Mouse (Mus musculus): ENCODE measurements around the gene Smim6.

Smim6 gene

DNA sequence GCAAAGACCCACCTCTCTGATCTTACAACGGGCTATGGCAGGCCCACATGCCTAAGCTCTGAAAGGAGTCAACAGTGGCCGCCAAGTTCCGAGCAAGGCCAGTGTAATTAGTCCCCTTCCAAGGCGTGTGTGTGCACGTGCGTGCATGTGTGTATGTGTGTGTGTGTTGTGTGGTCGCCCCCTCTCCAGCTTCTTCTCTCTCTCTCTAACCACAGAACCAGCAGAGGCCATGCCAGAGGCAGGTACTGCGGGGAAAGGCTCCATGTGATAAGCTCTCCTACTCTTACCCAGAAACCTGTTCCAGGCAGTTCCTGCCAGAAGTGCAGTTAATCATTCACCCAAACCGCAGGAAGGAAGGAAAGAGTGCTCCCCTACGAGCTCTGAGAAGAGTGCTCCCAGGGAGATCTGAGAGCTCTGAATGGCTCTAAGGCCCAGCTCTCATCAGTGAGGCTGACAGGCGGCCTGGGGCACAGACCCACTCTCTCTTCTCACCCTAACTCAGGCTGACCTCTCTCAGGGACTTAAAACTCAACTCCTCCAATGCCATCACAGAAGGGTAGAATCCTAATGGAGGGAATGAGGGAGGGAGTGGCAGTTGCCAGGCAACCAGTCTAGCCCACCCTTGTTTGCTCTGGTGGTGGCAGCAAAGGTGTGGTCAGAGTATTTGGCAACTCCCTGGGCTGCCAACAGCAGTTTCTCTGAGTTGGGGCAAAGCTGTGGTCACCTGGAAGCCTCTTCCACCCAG, at the start of gene Smim6:
Gene Smim6 (plus strand): TSS at position 386 of the 745 bp plus-strand sequence.
- DNase-seq = no peak

DNA sequence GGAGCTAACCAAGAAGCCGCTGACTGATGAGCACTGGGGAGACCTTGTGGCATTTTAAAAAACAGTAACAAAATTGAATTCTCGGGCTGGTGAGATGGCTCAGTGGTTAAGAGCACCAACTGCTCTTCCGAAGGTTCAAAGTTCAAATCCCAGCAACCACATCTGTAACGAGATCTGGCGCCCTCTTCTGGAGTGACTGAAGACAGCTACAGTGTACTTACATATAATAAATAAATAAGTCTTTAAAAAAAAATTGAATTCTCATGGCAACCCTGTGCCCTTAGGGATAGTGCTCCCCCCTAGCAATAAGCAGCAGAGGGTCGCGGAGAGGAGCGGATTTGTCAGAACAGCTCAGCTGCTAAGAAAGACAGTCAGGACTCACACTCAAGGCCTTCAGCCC, 47.9 kb upstream of the Smim6 start:
- no peak for DNase-seq

DNA sequence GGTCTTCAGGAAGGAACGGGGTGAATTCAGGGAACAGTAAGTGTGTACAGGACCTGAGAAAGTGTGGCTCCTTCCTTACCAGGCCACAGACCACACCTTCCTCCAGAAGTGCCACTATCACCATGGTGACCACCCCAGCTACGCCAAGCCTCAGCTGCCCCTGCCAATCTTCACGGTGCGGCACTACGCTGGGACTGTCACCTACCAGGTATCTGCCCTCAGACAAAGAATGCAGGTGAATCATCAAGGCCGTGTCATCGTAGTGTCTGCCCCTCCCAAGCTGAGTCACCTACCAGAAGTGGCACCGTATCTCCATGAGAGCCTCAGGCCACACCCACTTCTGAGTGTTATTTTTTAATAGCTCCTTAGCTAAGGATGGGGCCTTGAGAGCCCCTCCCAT, 42.4 kb upstream of the Smim6 start:
- DNase-seq = no peak

DNA sequence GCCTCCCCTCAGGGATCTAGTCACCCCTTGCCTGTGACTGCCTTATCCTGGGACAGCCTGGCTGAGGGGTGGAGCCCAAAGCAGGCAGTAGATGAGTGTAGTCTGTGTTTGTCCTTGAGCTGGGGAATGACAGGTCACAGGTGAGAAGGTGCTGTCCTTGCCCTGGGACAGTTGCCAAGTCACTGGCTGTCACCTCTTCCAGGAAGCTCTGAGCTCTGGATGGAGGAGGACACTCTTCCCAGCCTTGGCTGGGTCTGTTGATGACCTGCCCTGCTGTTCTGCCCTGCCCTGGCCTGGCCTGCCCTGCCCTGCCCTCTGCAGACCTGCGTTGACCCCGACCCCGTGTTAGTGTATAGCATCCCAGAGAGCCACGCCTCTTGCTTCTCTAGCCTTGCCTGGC, 39.4 kb upstream of the Smim6 start:
- no peak for DNase-seq

DNA sequence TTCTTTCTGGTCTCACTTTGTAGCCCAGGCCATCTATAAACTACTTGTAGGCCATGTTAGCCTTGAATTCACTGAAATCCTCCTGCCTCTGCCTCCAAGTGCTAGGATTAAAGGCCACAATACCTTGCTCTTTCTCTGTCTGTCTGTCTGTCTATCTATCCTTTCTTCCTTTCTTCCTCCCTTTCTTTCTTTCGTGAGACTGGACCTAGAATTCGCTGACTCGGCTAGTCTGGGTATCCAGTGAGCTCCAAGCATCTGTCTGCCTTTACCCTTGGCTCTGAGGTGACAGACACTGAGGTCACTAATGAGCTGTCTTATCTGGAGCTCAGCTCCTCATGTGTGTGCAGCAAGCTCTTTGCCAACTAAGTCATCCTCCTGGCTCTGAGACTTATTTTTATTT, 35.9 kb upstream of the Smim6 start:
- no peak for DNase-seq

DNA sequence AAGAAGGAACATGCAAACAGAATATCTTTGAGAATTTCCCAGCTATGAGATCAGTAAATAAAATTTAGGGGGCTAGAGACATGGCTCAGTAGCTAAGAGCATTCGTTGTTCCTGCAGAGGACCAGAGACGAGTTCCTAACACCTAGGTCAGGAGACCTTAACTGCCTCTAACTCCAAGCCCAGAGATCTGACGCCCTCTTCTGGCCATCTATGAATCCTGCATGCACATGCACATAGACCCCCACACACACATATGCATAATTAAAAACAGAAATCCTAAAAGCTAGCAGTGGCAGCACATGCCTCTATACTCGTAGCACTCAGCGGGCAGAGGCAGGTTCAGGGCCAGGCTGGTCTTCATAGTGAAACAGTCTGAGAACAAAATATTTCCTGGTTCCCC, 35.4 kb upstream of the Smim6 start:
- no peak for DNase-seq

DNA sequence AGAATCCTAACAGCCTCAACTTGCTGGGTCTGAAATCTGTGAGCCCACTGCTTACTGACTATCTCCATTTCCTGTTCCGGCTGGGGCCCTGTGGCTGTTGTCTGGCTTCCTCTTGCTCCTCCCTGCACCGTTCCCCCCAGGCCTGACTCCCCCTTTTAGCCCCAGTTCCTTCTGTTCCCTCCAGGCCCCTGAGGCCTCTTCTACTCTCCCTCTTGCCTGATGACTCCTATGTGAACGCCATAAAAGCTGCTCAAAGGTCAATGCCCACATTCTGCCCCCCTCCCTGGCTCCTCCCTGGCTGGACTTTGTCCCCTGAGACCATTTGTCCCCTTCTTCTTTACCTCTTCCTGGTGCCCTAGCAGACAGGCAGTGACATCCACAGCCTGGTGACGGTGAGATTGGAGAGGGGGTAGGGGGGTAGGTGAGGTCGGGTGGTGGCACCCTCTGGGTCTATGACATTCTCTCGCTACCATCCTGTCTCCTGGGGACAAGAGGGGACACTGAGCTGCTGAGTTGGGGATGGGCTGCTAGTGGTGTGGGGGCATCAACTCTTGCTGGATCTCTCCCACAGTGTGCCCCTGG, 34.6 kb upstream of the Smim6 start:
- DNase-seq = no peak

DNA sequence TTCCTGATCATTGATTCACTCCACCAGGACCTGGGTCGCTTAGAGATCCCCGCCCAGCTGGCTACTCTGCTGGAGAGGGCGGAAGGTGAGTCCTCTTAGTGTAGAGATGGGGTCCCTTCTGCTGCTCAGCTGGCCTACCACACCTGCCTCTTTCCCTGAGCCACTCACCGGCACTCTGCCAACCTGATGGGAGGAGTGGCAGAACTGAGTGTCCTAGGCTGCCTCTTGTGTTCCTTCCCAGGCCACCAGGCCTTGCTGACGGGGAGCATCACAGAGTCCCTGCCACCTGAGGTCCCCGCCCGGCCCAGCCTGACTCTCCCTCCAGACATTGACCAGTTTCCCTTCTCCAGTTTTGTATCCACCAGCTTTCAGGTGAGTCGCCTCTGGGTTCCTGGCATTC, 33.7 kb upstream of the Smim6 start:
- no peak for DNase-seq

DNA sequence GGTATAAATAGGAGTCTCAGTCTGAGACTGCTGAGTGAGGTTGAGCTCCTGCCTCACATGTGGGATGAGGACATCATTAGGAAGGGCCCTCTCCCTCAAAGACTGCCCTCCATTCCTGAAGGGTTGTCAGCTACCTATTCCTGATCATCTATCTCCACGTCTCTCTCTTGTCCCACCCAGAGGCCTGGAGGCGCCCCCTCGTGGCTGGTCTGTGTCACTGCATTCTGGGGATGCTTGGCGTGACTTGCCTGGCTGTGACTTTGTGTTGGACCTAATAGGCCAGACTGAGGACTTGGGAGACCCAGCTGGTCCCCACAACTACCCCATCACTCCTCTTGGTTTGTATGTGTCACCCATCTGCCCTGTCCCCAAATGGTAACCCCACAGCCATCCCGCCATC, 30.8 kb upstream of the Smim6 start:
- DNase-seq = no peak

DNA sequence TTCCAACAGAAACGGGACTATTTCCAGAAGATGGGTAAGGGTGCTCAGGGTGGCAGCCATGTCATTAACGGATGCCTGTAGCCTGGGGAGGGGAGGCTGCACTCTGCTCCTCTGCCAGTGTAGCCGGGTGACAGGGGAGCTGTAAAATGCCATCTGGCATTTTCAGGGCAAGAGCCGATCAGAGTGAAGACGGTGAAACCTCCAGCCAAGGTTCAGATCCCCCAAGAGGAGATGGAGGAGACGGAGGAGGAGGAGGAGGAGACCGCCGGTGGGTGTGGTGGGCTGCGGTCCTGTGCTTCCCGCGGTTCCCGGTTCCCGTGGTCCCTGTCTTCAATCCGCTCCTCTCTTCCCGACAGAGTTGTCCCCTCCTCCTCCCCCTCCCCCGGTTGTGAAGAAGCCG, 28.6 kb upstream of the Smim6 start:
- DNase-seq = no peak

DNA sequence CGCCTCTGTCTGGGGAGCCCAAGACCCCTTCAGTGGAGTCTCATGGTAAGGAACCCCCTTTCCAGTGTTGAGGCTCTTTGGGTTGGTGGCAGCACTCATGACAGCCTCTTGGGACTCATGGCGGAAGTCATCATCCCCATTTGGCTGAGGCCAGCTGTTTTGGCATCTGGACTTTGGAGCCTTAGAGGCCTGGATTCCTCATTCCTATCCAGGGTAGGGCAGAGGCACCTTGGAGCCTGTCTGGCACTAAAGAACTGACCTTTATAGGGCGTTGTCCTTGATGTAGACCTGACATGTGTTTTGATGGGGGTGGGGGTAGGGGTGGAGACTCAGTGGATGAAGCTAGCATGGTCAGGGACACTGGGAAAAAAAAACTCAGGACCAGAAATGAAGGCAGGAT, 27.5 kb upstream of the Smim6 start:
- no peak for DNase-seq

DNA sequence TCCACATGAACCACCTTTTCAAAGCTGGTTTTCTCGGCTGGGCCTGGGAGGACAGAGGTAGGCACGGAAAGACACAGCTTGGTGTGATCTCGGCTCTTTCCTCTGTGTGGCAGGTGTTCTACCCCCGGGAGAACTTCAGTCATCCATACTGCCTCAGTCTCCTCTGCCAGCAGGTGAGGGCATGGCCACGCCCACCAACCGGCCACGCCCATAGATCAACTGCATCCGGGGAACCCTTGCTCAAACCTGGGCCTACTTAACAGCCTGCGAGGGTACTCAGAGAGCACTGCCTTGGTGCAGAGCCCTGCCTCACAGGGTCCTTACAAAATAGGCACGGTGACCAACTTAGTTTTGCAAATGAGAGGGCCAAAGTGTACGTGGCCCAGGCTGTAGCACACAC, 26.5 kb upstream of the Smim6 start:
- no peak for DNase-seq

DNA sequence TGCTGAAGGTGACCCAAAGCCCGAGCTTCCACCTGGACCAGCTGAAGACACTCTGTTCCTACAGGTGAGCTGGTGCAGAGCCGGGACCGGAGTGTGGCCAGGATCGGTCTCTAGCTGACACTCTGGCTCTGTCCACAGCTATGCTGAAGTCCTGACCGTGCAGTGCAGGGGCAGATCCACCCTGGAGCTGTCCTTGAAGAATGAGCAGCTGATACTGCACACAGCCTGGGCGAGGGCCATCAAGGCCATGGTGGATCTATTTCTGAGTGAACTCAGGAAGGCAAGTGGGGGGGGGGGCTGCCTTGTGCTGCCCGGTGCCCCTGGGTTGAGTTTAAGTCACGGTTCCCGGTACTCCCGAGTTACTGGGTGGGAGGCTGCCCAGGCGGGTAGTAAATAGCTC, 25.4 kb upstream of the Smim6 start:
- no peak for DNase-seq

DNA sequence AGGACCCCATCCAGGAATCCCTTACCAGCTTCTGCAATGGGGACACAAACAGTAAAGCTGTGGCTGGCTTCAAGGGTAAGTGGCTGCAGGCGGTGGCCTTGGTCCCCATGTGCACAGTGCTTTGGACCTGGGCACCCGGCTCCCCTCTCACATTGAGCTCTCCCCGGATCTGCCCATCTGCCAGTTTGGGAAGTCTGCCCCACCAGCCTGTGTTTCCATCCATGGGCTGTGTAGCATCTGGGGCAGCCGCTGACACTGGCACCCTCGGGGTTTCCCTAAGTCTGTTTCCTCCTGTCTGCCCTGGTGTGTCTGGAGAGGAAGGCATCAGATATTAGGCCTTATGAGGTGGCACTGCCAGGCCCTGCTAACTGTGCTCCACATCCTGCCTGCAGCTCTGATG, 23.8 kb upstream of the Smim6 start:
- no peak for DNase-seq

DNA sequence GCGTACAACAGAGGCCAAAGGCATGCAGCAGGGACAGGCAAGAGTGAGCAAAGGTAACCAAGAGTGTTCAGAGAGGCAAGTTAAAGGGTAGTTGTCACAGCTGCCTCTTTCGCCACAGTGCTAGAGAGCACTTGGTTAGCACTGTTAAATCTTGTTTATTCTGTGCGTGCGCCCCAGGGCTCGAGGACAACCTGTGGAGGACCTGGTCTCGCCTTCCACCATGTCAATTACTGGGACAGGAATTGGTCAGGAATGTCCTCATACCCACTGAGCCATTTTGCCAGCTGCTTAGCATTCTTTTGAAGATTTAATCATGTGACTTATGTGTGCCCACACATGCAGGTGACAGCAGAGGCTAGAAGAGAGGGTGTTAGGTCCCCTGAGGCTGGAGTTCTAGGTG, 22.7 kb upstream of the Smim6 start:
- no peak for DNase-seq

DNA sequence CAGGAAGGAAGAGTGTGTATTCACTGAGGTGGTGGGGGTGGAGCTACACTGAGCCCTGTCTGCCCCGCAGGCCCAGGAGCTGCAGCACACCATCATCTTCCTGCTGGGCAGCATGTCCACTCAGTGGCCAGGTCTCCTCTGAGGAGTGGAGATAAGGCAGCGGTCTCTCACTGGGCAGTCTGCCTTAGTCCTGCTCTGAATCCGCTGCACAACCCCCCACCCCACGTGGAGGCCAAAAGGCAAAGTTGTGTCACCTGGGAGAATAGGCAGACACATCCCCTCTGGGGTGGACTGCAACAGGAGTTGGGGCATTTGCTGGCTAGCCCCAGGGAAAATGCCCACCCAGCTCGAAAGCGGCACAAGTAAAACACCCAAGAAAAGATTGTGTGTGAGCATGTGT, 19.6 kb upstream of the Smim6 start:
- no peak for DNase-seq

DNA sequence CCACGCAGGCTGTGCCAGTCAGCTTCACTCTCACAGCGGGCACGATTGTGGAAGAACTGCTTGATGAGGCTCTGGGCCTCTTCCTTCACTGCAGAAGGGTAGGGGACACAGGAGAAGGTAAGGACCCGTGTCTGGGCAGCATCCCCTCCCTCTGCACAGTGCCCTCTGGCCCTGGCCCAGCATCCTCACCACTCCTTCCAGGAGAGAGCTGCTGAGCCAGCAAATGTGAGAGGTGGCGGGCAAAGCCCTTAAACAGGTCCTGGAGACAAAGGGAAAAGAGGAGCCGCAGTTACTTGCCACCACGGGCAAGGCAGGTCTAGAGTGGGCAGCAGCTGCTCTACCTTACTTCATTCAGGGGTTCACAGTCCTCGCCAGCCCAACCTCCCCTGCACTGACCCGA, 18.7 kb upstream of the Smim6 start:
- no peak for DNase-seq

DNA sequence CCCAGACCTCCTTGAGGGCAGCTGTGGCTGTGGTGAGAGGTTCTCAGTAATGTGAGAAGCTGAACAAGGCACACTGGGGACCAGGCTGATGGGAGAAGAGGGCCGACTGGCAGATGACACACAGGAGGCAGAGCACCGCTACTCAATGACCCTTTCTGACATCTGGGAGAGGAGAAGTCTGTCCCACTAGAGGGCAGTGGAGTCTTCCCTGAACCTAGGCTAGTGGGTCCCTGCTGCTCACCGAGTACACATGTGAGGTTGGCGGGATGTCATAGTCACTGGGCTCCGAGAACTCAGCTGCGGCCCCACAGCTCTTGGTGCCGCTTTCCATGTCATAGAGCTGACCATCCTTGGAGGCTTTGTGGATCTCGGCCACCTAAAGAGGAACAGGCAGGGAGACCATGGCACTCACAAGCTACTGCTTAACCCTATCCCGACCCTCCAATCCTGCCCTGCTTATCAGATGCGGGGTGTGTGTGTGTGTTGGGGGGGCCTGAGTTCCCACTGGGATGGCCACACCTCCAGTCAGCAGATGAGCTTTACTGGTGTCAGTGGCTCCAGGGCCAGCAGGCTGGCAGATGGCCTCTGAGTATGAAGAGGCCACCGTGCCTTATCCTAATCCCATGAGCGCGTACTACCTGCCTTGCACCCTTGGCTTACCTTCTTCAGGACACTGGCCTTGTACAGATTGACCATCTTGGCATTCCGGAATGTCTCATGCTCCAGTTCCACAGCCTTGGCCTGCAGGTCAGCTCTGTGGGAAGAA, 16.9 kb upstream of the Smim6 start:
- DNase-seq = peak; percentile 40 to 55

DNA sequence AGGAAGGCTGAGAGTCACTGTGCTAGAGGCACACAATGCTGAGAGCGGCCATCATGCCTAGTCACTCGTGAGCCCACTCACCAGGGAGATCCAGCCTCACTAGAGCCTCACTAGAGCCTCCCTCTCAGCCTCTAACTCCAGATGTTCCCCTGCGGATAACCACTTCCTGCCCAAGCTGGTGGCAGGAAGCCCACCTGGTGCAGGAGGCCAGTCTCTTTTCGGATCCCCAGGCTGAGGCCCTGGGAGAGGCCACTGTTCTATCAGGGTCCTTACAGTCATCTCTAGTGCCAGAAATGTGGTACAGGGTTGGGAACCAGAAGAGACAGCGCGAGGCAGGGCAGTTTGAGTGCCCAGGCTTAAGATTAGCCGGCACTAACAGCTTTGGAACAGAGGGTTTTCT, 13.4 kb upstream of the Smim6 start:
- DNase-seq = no peak

DNA sequence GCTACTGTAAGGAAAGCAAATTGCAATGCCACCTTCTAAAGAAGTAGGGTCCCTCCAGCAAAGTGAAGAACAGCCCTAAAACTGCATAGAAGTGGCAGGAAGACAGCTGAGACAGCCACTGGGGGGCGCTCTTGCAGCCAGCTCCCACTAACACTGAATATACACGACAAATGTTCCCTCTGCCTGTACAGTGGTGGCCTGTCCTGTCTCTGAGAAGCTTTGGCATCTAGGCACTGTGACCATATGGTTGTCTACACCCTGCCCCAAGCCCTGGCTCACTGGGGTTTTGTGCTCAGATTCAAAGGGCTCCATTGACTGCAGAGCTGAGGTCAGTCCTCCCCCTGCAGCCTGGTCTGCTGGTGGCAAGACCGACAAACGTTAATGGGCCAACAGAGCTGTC, 12.9 kb upstream of the Smim6 start:
- DNase-seq = peak; percentile 75 to 81

DNA sequence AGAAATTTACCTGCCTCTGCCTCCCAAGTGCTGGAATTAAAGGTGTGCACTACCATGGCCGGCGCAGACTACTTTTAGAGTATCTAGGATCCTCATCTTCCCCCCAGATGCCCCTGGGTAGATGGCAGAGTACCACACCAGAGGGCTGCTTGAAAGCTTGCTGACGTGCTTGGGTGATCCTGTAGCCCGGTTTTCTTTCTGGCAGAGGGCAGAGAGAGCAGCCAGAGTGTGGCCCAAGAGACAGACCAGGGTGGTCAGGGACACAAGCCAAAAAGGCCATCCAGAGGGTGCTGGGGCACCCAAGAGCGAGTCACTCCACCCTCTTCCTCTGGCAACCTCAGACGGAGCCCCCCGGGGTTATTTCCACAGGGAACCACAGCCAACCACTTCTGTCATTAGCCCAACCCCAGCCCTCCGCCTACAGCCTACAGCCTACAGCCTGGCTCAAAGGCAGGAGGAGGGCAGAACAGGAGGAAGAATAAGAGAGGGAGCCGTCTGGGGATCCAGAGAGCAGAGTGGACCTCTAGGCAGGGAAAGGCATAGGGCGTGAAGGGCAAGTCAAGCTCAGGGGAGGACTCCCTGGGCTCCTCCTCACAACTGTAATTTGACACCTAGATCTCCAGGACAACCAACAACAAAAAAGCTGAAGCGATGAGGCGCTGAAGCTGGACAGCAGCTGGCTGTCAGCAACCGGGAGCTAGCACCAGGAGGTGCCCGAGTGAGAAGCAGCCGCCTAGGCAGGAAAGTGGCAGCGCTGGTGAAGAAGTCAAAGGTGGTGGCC, 12.1 kb upstream of the Smim6 start, which contains the start of gene Smim5:
Gene Smim5 (plus strand): TSS at position 481 of the 781 bp plus-strand sequence.
- DNase-seq = no peak

DNA sequence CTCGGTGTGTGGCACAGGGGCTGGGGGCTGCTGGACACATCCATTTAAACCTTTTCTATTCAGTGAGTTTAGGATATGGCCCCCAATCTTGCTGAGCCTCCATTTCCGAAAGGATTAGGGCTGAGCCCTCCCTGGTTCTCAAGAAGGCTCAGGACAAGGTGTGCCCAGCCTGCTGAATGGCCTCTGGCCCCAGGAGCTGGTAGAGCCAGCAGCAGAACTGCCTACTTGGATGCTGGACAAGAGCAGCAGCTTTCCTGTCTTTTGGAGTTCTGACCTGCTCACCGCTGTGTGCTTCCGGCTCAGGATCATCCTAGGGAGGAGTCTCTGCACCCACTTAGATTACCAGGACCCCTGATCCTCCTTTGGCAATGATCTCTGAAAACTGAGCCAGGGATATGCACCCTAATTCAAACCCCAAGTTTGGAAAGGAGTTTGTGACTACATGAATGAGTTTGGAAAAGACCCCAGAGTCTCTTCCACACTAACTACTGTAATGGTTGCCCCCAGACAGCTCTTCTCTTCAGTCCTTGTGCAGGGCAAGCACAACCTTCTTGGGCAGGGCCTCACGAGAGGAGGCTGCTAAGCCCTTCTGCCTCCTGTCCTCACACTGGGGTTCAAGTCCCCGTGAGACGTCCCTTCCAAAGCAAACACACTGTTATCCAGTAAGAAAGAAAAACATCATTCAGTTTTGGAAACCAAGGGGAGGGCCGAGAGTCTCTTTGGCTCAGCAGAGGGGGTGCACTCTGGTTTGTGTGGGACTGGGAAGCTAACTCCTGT, 11.1 kb upstream of the Smim6 start:
- DNase-seq = no peak

Measured in cerebellum, postnatal 36 days (tissue).